Mouse (Mus musculus): ENCODE results near the gene Foxo1. TPM values are rescaled to one million over a fixed set of nuclear protein-coding genes. Genes with fewer than 3 reads are reported as not detected.

Gene Foxo1
- polyA plus RNA-seq, 2 experiments, result 7.0 to 7.6 TPM

GRCm38 (mm10) chr3:52262431-52263161, 5.5 kb upstream of the Foxo1 start:
- no peak overlapping the region for H3K4me2 ChIP-seq (replicated peaks; ENCODE audit: low read depth, low read length, severe bottlenecking)
- H3K4me1 ChIP-seq (ENCODE audit: control insufficient read depth, insufficient read depth, low read length), result peaks cover 6% of the 10 kb centered on the region
- WGBS, result 46% methylated on average over 13 of the region's 13 CpGs
- DNase-seq (ENCODE audit: low spot score), result peak; percentile 78
- H3K9me3 ChIP-seq (ENCODE audit: control insufficient read depth, low read length), result no peaks in the 10 kb centered on the region
- H3K36me3 ChIP-seq (ENCODE audit: control insufficient read depth, insufficient read depth, low read length), result no peaks in the 10 kb centered on the region
- peaks cover 10% of the 10 kb centered on the region for H3K27me3 ChIP-seq (ENCODE audit: control insufficient read depth, insufficient read depth, low read length)
- no peak for ATAC-seq (ENCODE audit: low FRiP score, low read depth)
- H3K4me3 ChIP-seq (replicated peaks; ENCODE audit: low read length), result no peak overlapping the region
- no peak for TF ChIP-seq POLR2A (IDR thresholded peaks at IDR 0.05; ENCODE audit: borderline replicate concordance, extremely low read depth, insufficient read depth, insufficient read length)
- no peak overlapping the region for H3K9ac ChIP-seq (ENCODE audit: low read depth, low read length, severe bottlenecking)
- H3K27ac ChIP-seq (replicated peaks; ENCODE audit: low read depth, low read length), result no peak overlapping the region

- 0 out of 2 replicates have a peak, but pooled peaks cover 2% of the 10 kb centered on the region for H3K4me1 ChIP-seq (ENCODE audit: control insufficient read depth, insufficient read depth, low read length)
- peaks cover 10% of the 10 kb centered on the region for H3K27me3 ChIP-seq (ENCODE audit: control insufficient read depth, insufficient read depth, low read length)
- DNase-seq (ENCODE audit: low spot score) (no peak), ATAC-seq (ENCODE audit: low FRiP score, low read depth) (no peak)
- no peak overlapping the region for H3K9ac ChIP-seq (ENCODE audit: low read depth, low read length, severe bottlenecking)
- no peak overlapping the region for H3K4me3 ChIP-seq (replicated peaks; ENCODE audit: low read length)
- H3K4me2 ChIP-seq (replicated peaks; ENCODE audit: low read depth, low read length, severe bottlenecking), result no peak overlapping the region
- H3K36me3 ChIP-seq (ENCODE audit: control insufficient read depth, insufficient read depth, low read length), result no peaks in the 10 kb centered on the region
- no peak overlapping the region for H3K27ac ChIP-seq (replicated peaks; ENCODE audit: low read depth, low read length)
- TF ChIP-seq POLR2A (IDR thresholded peaks at IDR 0.05; ENCODE audit: borderline replicate concordance, extremely low read depth, insufficient read depth, insufficient read length), result no peak
- WGBS, result 52% methylated on average over 8 of the region's 8 CpGs
- H3K9me3 ChIP-seq (ENCODE audit: control insufficient read depth, low read length), result no peaks in the 10 kb centered on the region
Measured at GRCm38 (mm10) chr3:52264354-52264753, 3.8 kb upstream of the Foxo1 start.

GRCm38 (mm10) chr3:52266606-52267160, 1.5 kb upstream of the Foxo1 start:
- peak overlapping the region; percentile 90; the same call in 1 of the 2 replicates for H3K4me3 ChIP-seq (replicated peaks; ENCODE audit: low read length)
- peak overlapping the region; percentile 96; the same call in 1 of the 2 replicates for H3K4me2 ChIP-seq (replicated peaks; ENCODE audit: low read depth, low read length, severe bottlenecking)
- peak; percentile 17 for DNase-seq (ENCODE audit: low spot score)
- H3K27ac ChIP-seq (replicated peaks; ENCODE audit: low read depth, low read length), result no peak overlapping the region
- TF ChIP-seq POLR2A (IDR thresholded peaks at IDR 0.05; ENCODE audit: borderline replicate concordance, extremely low read depth, insufficient read depth, insufficient read length), result no peak
- no peak overlapping the region for H3K9ac ChIP-seq (ENCODE audit: low read depth, low read length, severe bottlenecking)
- 10% methylated on average over 17 of the region's 17 CpGs for WGBS
- H3K36me3 ChIP-seq (ENCODE audit: control insufficient read depth, insufficient read depth, low read length), result no peaks in the 10 kb centered on the region
- H3K27me3 ChIP-seq (ENCODE audit: control insufficient read depth, insufficient read depth, low read length), result peaks cover 10% of the 10 kb centered on the region
- H3K9me3 ChIP-seq (ENCODE audit: control insufficient read depth, low read length), result no peaks in the 10 kb centered on the region
- peaks cover 8% of the 10 kb centered on the region; the same call in 1 of the 2 replicates for H3K4me1 ChIP-seq (ENCODE audit: control insufficient read depth, insufficient read depth, low read length)
- no peak for ATAC-seq (ENCODE audit: low FRiP score, low read depth)

GRCm38 (mm10) chr3:52267293-52267651, 864 bp upstream of the Foxo1 start:
- H3K4me3 ChIP-seq (replicated peaks; ENCODE audit: low read length), result peak overlapping the region; percentile 90
- no peak for TF ChIP-seq POLR2A (IDR thresholded peaks at IDR 0.05; ENCODE audit: borderline replicate concordance, extremely low read depth, insufficient read depth, insufficient read length)
- H3K27ac ChIP-seq (replicated peaks; ENCODE audit: low read depth, low read length), result no peak overlapping the region
- no peaks in the 10 kb centered on the region for H3K36me3 ChIP-seq (ENCODE audit: control insufficient read depth, insufficient read depth, low read length)
- H3K4me2 ChIP-seq (replicated peaks; ENCODE audit: low read depth, low read length, severe bottlenecking), result peak overlapping the region; percentile 96
- under 1% methylated on average over 15 of the region's 15 CpGs for WGBS
- no peak for ATAC-seq (ENCODE audit: low FRiP score, low read depth)
- no peak for DNase-seq (ENCODE audit: low spot score)
- peaks cover 10% of the 10 kb centered on the region for H3K27me3 ChIP-seq (ENCODE audit: control insufficient read depth, insufficient read depth, low read length)
- no peaks in the 10 kb centered on the region for H3K9me3 ChIP-seq (ENCODE audit: control insufficient read depth, low read length)
- peak overlapping the region; percentile 79 for H3K9ac ChIP-seq (ENCODE audit: low read depth, low read length, severe bottlenecking)
- H3K4me1 ChIP-seq (ENCODE audit: control insufficient read depth, insufficient read depth, low read length), result peaks cover 8% of the 10 kb centered on the region; the same call in 1 of the 2 replicates

- peak overlapping the region; percentile 79 for H3K9ac ChIP-seq (ENCODE audit: low read depth, low read length, severe bottlenecking)
- H3K36me3 ChIP-seq (ENCODE audit: control insufficient read depth, insufficient read depth, low read length), result no peaks in the 10 kb centered on the region
- no peaks in the 10 kb centered on the region for H3K9me3 ChIP-seq (ENCODE audit: control insufficient read depth, low read length)
- peak overlapping the region; percentile 90 for H3K4me3 ChIP-seq (replicated peaks; ENCODE audit: low read length)
- peaks cover 8% of the 10 kb centered on the region; the same call in 1 of the 2 replicates for H3K4me1 ChIP-seq (ENCODE audit: control insufficient read depth, insufficient read depth, low read length)
- H3K27me3 ChIP-seq (ENCODE audit: control insufficient read depth, insufficient read depth, low read length), result peaks cover 10% of the 10 kb centered on the region
- no peak for TF ChIP-seq POLR2A (IDR thresholded peaks at IDR 0.05; ENCODE audit: borderline replicate concordance, extremely low read depth, insufficient read depth, insufficient read length)
- ATAC-seq (ENCODE audit: low FRiP score, low read depth), result peak; percentile 9; the same call in 1 of the 2 replicates
- DNase-seq (ENCODE audit: low spot score), result no peak
- peak overlapping the region; percentile 96 for H3K4me2 ChIP-seq (replicated peaks; ENCODE audit: low read depth, low read length, severe bottlenecking)
- WGBS, result 0% methylated on average over 29 of the region's 40 CpGs
- H3K27ac ChIP-seq (replicated peaks; ENCODE audit: low read depth, low read length), result peak overlapping the region; percentile 79
Measured at GRCm38 (mm10) chr3:52268487-52268736, 276 bp downstream of the Foxo1 start.

Data from limb, embryonic 14.5 days (tissue).